Mouse (Mus musculus): ENCODE measurements around the gene Ros1. TPM values are rescaled to one million over a fixed set of nuclear protein-coding genes. Genes with fewer than 3 reads are reported as not detected.

Ros1 gene
- polyA plus RNA-seq, 1 experiment from 2014 or later, result 1.2 TPM

- Histone ChIP-seq H3K4me2 (ENCODE audit: low read depth, low read length) (no peak overlapping the region), H3K4me1 (ENCODE audit: control insufficient read depth, insufficient read depth, low read length) (peaks cover 7% of the 10 kb centered on the region; the same call in 1 of the 2 replicates), H3K27ac (ENCODE audit: low read length) (no peak overlapping the region), H3K9ac (ENCODE audit: low read length) (no peak overlapping the region), H3K36me3 (ENCODE audit: control insufficient read depth, insufficient read depth, low read length) (no peaks in the 10 kb centered on the region), H3K4me3 (replicated peaks; ENCODE audit: low read length) (no peak overlapping the region; the same call in 1 of the 2 replicates), H3K9me3 (replicated peaks; ENCODE audit: control insufficient read depth, low read length) (no peaks in the 10 kb centered on the region), H3K27me3 (ENCODE audit: control insufficient read depth, insufficient read depth, low read length) (peaks cover 51% of the 10 kb centered on the region)
- ATAC-seq (ENCODE audit: insufficient read depth, low FRiP score), result no peak
- WGBS, result 2% methylated on average over 10 of the region's 10 CpGs
Observed at GRCm38 (mm10) chr10:52029421-52030080, 165.5 kb downstream of the Ros1 start.

DNA sequence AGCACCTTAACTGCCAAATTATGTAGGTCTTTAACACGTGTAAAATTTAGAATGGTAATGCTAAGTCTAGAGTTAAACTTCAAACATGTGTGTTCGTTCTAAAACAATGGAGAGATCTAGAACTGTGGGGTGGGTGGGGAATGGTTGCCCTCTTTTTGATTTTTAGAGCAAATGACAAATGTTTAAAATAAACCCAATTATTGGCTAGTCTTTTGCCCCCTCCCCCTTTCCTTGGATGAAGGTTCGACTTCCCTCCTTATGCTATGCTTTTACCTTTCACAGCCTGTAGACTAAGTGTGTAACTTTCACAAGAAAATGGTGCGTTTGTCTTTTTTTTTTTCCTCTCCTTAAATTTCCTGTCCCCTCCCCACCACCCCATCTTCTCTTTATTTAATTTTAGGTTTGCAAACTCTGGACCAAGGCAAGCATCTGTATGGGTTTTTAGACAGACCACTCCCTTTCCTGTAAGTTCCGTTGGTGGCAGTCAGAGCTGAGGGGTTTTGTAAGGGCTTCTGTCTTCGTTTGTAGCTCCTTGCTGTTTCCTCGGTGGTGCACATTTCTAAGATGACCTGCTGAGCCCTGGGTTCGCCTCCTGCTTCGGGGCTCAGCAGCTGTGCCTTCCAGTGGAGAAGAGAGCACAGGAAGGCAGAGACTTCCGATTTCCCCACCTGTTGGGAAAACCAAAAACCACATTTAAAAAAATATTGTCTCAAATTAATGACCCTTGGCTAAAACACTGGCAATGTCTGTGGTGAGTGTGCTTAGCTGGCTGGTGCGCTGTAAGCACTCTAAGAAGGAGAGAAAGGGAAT, 166.3 kb downstream of the Ros1 start:
- no peaks in the 10 kb centered on the region for H3K36me3 ChIP-seq (ENCODE audit: control insufficient read depth, insufficient read depth, low read length)
- H3K4me1 ChIP-seq (ENCODE audit: control insufficient read depth, insufficient read depth, low read length), result peaks cover 7% of the 10 kb centered on the region; the same call in 1 of the 2 replicates
- no peaks in the 10 kb centered on the region for H3K9me3 ChIP-seq (replicated peaks; ENCODE audit: control insufficient read depth, low read length)
- H3K4me3 ChIP-seq (replicated peaks; ENCODE audit: low read length), result no peak overlapping the region
- 3% methylated on average over 11 of the region's 11 CpGs for WGBS
- peaks cover 59% of the 10 kb centered on the region for H3K27me3 ChIP-seq (ENCODE audit: control insufficient read depth, insufficient read depth, low read length)
- no peak overlapping the region for H3K27ac ChIP-seq (ENCODE audit: low read length)
- no peak overlapping the region for H3K9ac ChIP-seq (ENCODE audit: low read length)
- no peak overlapping the region for H3K4me2 ChIP-seq (ENCODE audit: low read depth, low read length)
- no peak for ATAC-seq (ENCODE audit: insufficient read depth, low FRiP score)

DNA sequence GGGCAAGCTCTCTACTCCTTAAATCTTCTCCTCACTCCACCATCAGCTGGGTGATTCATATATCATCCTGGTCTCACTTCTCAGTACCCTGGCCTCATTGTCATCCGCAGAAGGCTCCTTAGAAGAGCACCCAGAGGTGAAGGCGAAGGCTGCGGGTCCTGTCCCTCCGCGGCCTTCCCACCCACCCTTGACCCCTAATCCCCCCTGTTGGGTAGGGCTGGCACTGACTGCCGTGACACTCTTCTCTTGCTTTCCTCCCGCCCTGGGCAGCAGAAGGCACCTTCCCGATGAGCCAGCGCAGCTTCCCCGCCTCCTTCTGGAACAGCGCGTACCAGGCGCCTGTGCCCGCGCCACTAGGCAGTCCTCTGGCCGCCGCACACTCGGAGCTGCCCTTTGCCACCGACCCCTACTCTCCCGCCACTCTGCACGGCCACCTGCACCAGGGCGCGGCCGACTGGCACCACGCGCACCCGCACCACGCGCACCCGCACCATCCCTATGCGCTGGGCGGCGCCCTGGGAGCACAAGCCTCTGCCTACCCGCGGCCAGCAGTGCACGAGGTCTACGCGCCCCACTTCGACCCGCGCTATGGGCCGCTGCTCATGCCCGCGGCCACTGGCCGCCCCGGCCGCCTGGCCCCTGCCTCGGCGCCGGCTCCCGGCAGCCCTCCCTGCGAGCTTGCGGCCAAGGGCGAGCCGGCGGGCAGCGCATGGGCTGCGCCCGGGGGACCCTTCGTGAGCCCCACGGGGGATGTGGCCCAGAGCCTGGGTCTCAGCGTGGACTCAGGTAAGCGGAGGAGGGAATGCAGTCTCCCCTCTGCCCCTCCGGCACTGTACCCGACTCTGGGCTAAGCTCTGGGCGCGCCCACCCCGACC, 167.6 kb downstream of the Ros1 start:
- WGBS, result 2% methylated on average over 68 of the region's 68 CpGs
- peak; percentile 62; the same call in 1 of the 2 replicates for ATAC-seq (ENCODE audit: insufficient read depth, low FRiP score)

GRCm38 (mm10) chr10:52025821-52026220, 169.2 kb downstream of the Ros1 start:
- Histone ChIP-seq H3K4me1 (ENCODE audit: control insufficient read depth, insufficient read depth, low read length) (peaks cover 13% of the 10 kb centered on the region), H3K4me2 (ENCODE audit: low read depth, low read length) (no peak overlapping the region), H3K9me3 (replicated peaks; ENCODE audit: control insufficient read depth, low read length) (no peaks in the 10 kb centered on the region), H3K9ac (ENCODE audit: low read length) (no peak overlapping the region), H3K27me3 (ENCODE audit: control insufficient read depth, insufficient read depth, low read length) (peaks cover 78% of the 10 kb centered on the region), H3K27ac (ENCODE audit: low read length) (no peak overlapping the region), H3K36me3 (ENCODE audit: control insufficient read depth, insufficient read depth, low read length) (no peaks in the 10 kb centered on the region), H3K4me3 (replicated peaks; ENCODE audit: low read length) (no peak overlapping the region)
- 19% methylated on average over 7 of the region's 7 CpGs for WGBS
- no peak for ATAC-seq (ENCODE audit: insufficient read depth, low FRiP score)

More for the DNA sequence above, 167.6 kb downstream of the Ros1 start:
- H3K9me3 ChIP-seq (replicated peaks; ENCODE audit: control insufficient read depth, low read length), result no peaks in the 10 kb centered on the region
- no peak overlapping the region for H3K27ac ChIP-seq (ENCODE audit: low read length)
- peaks cover 13% of the 10 kb centered on the region for H3K4me1 ChIP-seq (ENCODE audit: control insufficient read depth, insufficient read depth, low read length)
- H3K4me2 ChIP-seq (ENCODE audit: low read depth, low read length), result peak overlapping the region; percentile 59
- no peaks in the 10 kb centered on the region for H3K36me3 ChIP-seq (ENCODE audit: control insufficient read depth, insufficient read depth, low read length)
- H3K27me3 ChIP-seq (ENCODE audit: control insufficient read depth, insufficient read depth, low read length), result peaks cover 72% of the 10 kb centered on the region
- H3K4me3 ChIP-seq (replicated peaks; ENCODE audit: low read length), result peak overlapping the region; percentile 38
- H3K9ac ChIP-seq (ENCODE audit: low read length), result no peak overlapping the region

DNA sequence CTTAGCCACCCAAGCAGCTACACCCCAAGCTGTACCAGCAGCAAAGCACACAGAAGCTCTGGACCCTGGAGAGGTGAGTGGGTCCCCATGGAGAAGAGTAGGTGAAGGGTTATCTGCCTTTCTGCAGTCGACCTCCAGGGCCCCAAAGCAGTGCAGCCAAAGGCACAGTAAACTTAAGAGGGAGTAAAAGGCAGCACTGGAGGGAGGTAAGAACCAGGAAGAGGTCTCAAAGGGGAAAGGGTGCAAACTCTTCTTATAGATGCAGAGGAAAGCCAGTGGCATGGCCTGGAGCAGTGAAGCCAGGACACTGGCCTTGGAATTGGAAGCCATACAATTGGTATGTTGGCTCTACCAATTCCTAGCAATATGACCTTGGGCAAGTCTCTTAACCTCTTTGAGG, 169.8 kb downstream of the Ros1 start:
- H3K4me3 ChIP-seq (replicated peaks; ENCODE audit: low read length), result no peak overlapping the region

DNA sequence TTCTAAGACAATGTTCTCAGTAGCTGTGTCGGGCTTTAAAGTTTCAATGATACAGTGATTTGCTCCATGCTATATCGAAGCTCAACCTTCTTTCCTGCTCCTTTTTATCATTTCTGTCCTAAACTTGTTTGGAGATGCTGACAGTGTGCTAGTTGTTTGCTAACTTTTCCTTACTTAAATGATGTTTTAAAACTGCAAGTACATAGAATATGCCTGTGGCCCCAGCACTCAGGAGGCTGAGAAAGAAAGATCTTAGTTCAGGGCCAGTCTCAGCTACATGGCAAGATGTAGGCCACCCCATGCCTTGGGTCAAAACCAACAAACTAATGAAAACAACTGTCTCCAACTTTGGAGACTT, 171.0 kb downstream of the Ros1 start:
- WGBS, result 20% methylated on average over 2 of the region's 2 CpGs
- Histone ChIP-seq H3K36me3 (ENCODE audit: control insufficient read depth, insufficient read depth, low read length) (no peaks in the 10 kb centered on the region), H3K4me3 (replicated peaks; ENCODE audit: low read length) (no peak overlapping the region), H3K27ac (ENCODE audit: low read length) (no peak overlapping the region), H3K4me2 (ENCODE audit: low read depth, low read length) (no peak overlapping the region), H3K4me1 (ENCODE audit: control insufficient read depth, insufficient read depth, low read length) (peaks cover 13% of the 10 kb centered on the region), H3K9ac (ENCODE audit: low read length) (no peak overlapping the region), H3K27me3 (ENCODE audit: control insufficient read depth, insufficient read depth, low read length) (peaks cover 79% of the 10 kb centered on the region), H3K9me3 (replicated peaks; ENCODE audit: control insufficient read depth, low read length) (no peaks in the 10 kb centered on the region)
- ATAC-seq (ENCODE audit: insufficient read depth, low FRiP score), result no peak

More for the DNA sequence above, 169.8 kb downstream of the Ros1 start:
- no peaks in the 10 kb centered on the region for H3K36me3 ChIP-seq (ENCODE audit: control insufficient read depth, insufficient read depth, low read length)
- no peak overlapping the region for H3K4me2 ChIP-seq (ENCODE audit: low read depth, low read length)
- WGBS, result 0% methylated on average over 1 of the region's 1 CpGs
- H3K4me1 ChIP-seq (ENCODE audit: control insufficient read depth, insufficient read depth, low read length), result peaks cover 13% of the 10 kb centered on the region
- peaks cover 83% of the 10 kb centered on the region for H3K27me3 ChIP-seq (ENCODE audit: control insufficient read depth, insufficient read depth, low read length)
- no peak overlapping the region for H3K27ac ChIP-seq (ENCODE audit: low read length)
- ATAC-seq (ENCODE audit: insufficient read depth, low FRiP score), result no peak
- no peaks in the 10 kb centered on the region for H3K9me3 ChIP-seq (replicated peaks; ENCODE audit: control insufficient read depth, low read length)
- H3K9ac ChIP-seq (ENCODE audit: low read length), result no peak overlapping the region

- peak overlapping the region; percentile 48 for H3K4me3 ChIP-seq (replicated peaks; ENCODE audit: low read length)
- H3K9me3 ChIP-seq (replicated peaks; ENCODE audit: control insufficient read depth, low read length), result no peaks in the 10 kb centered on the region
- WGBS, result 5% methylated on average over 17 of the region's 17 CpGs
- no peak for ATAC-seq (ENCODE audit: insufficient read depth, low FRiP score)
- peaks cover 73% of the 10 kb centered on the region for H3K27me3 ChIP-seq (ENCODE audit: control insufficient read depth, insufficient read depth, low read length)
- H3K4me1 ChIP-seq (ENCODE audit: control insufficient read depth, insufficient read depth, low read length), result peaks cover 13% of the 10 kb centered on the region
- no peak overlapping the region for H3K9ac ChIP-seq (ENCODE audit: low read length)
- H3K27ac ChIP-seq (ENCODE audit: low read length), result no peak overlapping the region
- peak overlapping the region; percentile 62 for H3K4me2 ChIP-seq (ENCODE audit: low read depth, low read length)
- H3K36me3 ChIP-seq (ENCODE audit: control insufficient read depth, insufficient read depth, low read length), result no peaks in the 10 kb centered on the region
Observed at GRCm38 (mm10) chr10:52023213-52024052, 171.6 kb downstream of the Ros1 start.

DNA sequence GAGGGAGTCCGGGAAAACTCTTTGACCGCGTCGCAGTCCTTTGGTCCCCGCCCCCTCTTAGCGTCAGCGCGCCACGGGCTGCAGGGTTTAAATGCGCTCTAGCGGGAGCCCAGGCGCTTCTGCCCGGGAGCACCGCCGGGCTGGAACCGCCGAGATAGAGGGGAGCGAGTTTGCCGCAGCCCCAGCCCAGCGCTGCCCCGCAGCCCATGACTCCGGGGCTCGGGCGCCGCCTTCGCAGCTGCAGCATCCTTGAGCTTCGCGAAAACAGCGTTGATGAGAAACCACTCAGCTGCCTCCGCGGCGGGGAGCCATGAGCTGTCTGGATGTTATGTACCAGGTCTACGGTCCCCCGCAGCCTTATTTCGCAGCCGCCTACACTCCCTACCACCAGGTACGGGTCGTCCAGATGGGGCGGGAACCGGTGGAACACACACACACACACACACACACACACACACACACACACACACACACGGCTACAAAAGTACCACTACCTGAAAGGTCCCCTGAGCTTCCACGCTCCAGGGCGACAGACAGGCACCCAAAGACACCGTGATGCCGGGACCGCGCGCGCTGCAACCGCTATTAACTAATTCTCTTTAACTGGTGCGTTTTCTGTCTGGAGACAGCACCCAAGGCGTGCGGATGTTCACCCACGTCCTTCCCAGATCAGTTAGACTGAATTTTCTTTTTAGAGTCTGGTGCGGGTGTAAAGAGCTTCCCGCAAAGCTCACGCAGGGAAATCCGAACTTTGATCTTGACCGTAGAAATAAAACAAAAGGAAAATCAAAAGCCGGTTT, 172.4 kb downstream of the Ros1 start, which contains the start of gene Vgll2:
Gene Vgll2 (plus strand): TSS at position 90 of the 800 bp plus-strand sequence.
- peak within 1 kb of the TSS; percentile 62 for H3K4me2 ChIP-seq (ENCODE audit: low read depth, low read length)
- H3K4me3 ChIP-seq (replicated peaks; ENCODE audit: low read length), result peak within 1 kb of the TSS; percentile 48
- H3K27me3 ChIP-seq (ENCODE audit: control insufficient read depth, insufficient read depth, low read length), result peaks cover 64% of the 10 kb centered on the region
- peaks cover 11% of the 10 kb centered on the region for H3K4me1 ChIP-seq (ENCODE audit: control insufficient read depth, insufficient read depth, low read length)
- ATAC-seq (ENCODE audit: insufficient read depth, low FRiP score), result peak; percentile 68; the same call in 1 of the 2 replicates
- H3K9me3 ChIP-seq (replicated peaks; ENCODE audit: control insufficient read depth, low read length), result no peaks in the 10 kb centered on the region
- H3K9ac ChIP-seq (ENCODE audit: low read length), result no peak within 1 kb of the TSS
- H3K27ac ChIP-seq (ENCODE audit: low read length), result no peak within 1 kb of the TSS
- WGBS, result under 1% methylated on average over 60 of the region's 60 CpGs
- H3K36me3 ChIP-seq (ENCODE audit: control insufficient read depth, insufficient read depth, low read length), result no peaks in the 10 kb centered on the region
